Mouse (Mus musculus) stomach, embryonic 16.5 days (tissue): ENCODE results near the gene Ctdsp2. TPM values are rescaled to one million over a fixed set of nuclear protein-coding genes. Genes with fewer than 3 reads are reported as not detected.

ENCODE experiments used
- ATAC-seq: fragments of 200-750 bp; cut with Nextera tagmentation; 2 replicates; pipeline ENCODE4 v1.8.0; 2017; ENCODE audit warnings: moderate number of reproducible peaks, moderate TSS enrichment; ENCODE audit not compliant: insufficient read depth, low FRiP score
- H3K27ac ChIP-seq: fragments of 300-500 bp; sonication (generic); 2 replicates; pipeline ENCODE4 v1.5.1; 2014; ENCODE audit warnings: low read length
- H3K27me3 ChIP-seq: fragments of 300-500 bp; sonication (generic); 2 replicates; pipeline ENCODE4 v1.6.1; 2014; ENCODE audit warnings: low read length, control low read depth, mixed read lengths; ENCODE audit not compliant: control insufficient read depth, insufficient read depth
- H3K36me3 ChIP-seq: fragments of 300-500 bp; sonication (generic); 2 replicates; pipeline ENCODE4 v1.6.1; 2014; ENCODE audit warnings: low read length; ENCODE audit not compliant: control insufficient read depth, insufficient read depth
- H3K4me1 ChIP-seq: fragments of 300-500 bp; sonication (generic); 2 replicates; pipeline ENCODE4 v1.6.1; 2014; ENCODE audit warnings: low read length, control low read depth, mixed read lengths; ENCODE audit not compliant: control insufficient read depth, insufficient read depth
- H3K4me2 ChIP-seq: fragments of 300-500 bp; sonication (generic); 2 replicates; pipeline ENCODE4 v1.6.1; 2014; ENCODE audit warnings: low read depth, low read length, mixed read lengths
- H3K4me3 ChIP-seq: fragments of 300-500 bp; sonication (generic); replicated peaks from 2 replicates; pipeline ENCODE4 v1.5.1; 2014; ENCODE audit warnings: mild to moderate bottlenecking, low read length
- H3K9ac ChIP-seq: fragments of 300-500 bp; sonication (generic); 2 replicates; pipeline ENCODE4 v1.6.1; 2014; ENCODE audit warnings: low read length
- H3K9me3 ChIP-seq: fragments of 300-500 bp; sonication (generic); replicated peaks from 2 replicates; pipeline ENCODE4 v1.6.1; 2016; ENCODE audit warnings: low read length, control low read depth; ENCODE audit not compliant: control insufficient read depth
- WGBS: fragments of 180-500 bp; shearing (Covaris S2); extraction: QIAGEN DNeasy Blood & Tissue Kit; methylation state at CpG from one replicate; pipeline ENCODE4 v1.1.7; 2014; 5-methylcytosine and 5-hydroxymethylcytosine counted together
- polyA plus RNA-seq: library from polyadenylated mRNA; unstranded; fragments of >200 nt; fragmentation: Nextera tagmentation; extraction: Ambion mirVana; gene quantifications from 2 replicates; pipeline ENCODE4 v1.2.1, GENCODE M21; 2015

Ctdsp2 gene
- polyA plus RNA-seq, 1 experiment from 2014 or later: 53.4 TPM

- no peak overlapping the region for H3K4me2 ChIP-seq
- ATAC-seq: no peak
- peak overlapping the region; percentile 91 for H3K27ac ChIP-seq
- no peak overlapping the region for H3K4me3 ChIP-seq
- no peaks in the 10 kb centered on the region for H3K9me3 ChIP-seq
- H3K36me3 ChIP-seq: no peaks in the 10 kb centered on the region
- WGBS: 26% methylated on average over 7 of the region's 7 CpGs
- H3K27me3 ChIP-seq: no peaks in the 10 kb centered on the region
- peaks cover 48% of the 10 kb centered on the region for H3K4me1 ChIP-seq
- peak overlapping the region; percentile 55; the same call in 1 of the 2 replicates for H3K9ac ChIP-seq
Observed at GRCm38 (mm10) chr10:126972988-126973387, 5.5 kb upstream of the Ctdsp2 start.

- Histone ChIP-seq H3K9ac (peak overlapping the region; percentile 2; the same call in 1 of the 2 replicates), H3K4me1 (peaks cover 47% of the 10 kb centered on the region), H3K27ac (peak overlapping the region; percentile 60; the same call in 1 of the 2 replicates), H3K9me3 (no peaks in the 10 kb centered on the region), H3K4me2 (no peak overlapping the region), H3K36me3 (no peaks in the 10 kb centered on the region), H3K4me3 (no peak overlapping the region), H3K27me3 (no peaks in the 10 kb centered on the region)
- 73% methylated on average over 6 of the region's 6 CpGs for WGBS
- no peak for ATAC-seq
Observed at GRCm38 (mm10) chr10:126975706-126976105, 2.8 kb upstream of the Ctdsp2 start.

- H3K4me3 ChIP-seq: no peak overlapping the region
- no peak for ATAC-seq
- H3K36me3 ChIP-seq: no peaks in the 10 kb centered on the region
- H3K27ac ChIP-seq: no peak overlapping the region
- 53% methylated on average over 4 of the region's 4 CpGs for WGBS
- no peaks in the 10 kb centered on the region for H3K9me3 ChIP-seq
- no peak overlapping the region for H3K4me2 ChIP-seq
- peaks cover 47% of the 10 kb centered on the region for H3K4me1 ChIP-seq
- no peaks in the 10 kb centered on the region for H3K27me3 ChIP-seq
- no peak overlapping the region for H3K9ac ChIP-seq
Observed at GRCm38 (mm10) chr10:126977076-126977475, 1.4 kb upstream of the Ctdsp2 start.

GRCm38 (mm10) chr10:126979121-126979635 is 661 bp downstream of the Ctdsp2 start:
- Histone ChIP-seq H3K9me3 (no peaks in the 10 kb centered on the region), H3K4me2 (peak overlapping the region; percentile 96), H3K36me3 (no peaks in the 10 kb centered on the region), H3K27ac (peak overlapping the region; percentile 100), H3K9ac (peak overlapping the region; percentile 99), H3K27me3 (no peaks in the 10 kb centered on the region), H3K4me3 (peak overlapping the region; percentile 90), H3K4me1 (peaks cover 55% of the 10 kb centered on the region)
- ATAC-seq: peak; percentile 2; the same call in 1 of the 2 replicates
- under 1% methylated on average over 44 of the region's 62 CpGs for WGBS

- Histone ChIP-seq H3K4me2 (peak overlapping the region; percentile 96), H3K9ac (peak overlapping the region; percentile 99), H3K27me3 (no peaks in the 10 kb centered on the region), H3K4me1 (peaks cover 61% of the 10 kb centered on the region), H3K36me3 (no peaks in the 10 kb centered on the region), H3K4me3 (peak overlapping the region; percentile 90), H3K27ac (peak overlapping the region; percentile 100), H3K9me3 (no peaks in the 10 kb centered on the region)
- no peak for ATAC-seq
- 0% methylated on average over 46 of the region's 57 CpGs for WGBS
Observed at GRCm38 (mm10) chr10:126979636-126980151, 1.2 kb downstream of the Ctdsp2 start.

GRCm38 (mm10) chr10:126980221-126980932 is 1.9 kb downstream of the Ctdsp2 start:
- no peaks in the 10 kb centered on the region for H3K9me3 ChIP-seq
- peak overlapping the region; percentile 100 for H3K27ac ChIP-seq
- no peaks in the 10 kb centered on the region for H3K27me3 ChIP-seq
- peak overlapping the region; percentile 96 for H3K4me2 ChIP-seq
- H3K9ac ChIP-seq: peak overlapping the region; percentile 99
- no peaks in the 10 kb centered on the region for H3K36me3 ChIP-seq
- H3K4me3 ChIP-seq: peak overlapping the region; percentile 90
- 2% methylated on average over 16 of the region's 16 CpGs for WGBS
- ATAC-seq: no peak
- peaks cover 67% of the 10 kb centered on the region for H3K4me1 ChIP-seq

- H3K4me2 ChIP-seq: peak overlapping the region; percentile 96
- ATAC-seq: no peak
- WGBS: 11% methylated on average over 11 of the region's 11 CpGs
- no peaks in the 10 kb centered on the region for H3K27me3 ChIP-seq
- no peaks in the 10 kb centered on the region for H3K9me3 ChIP-seq
- peak overlapping the region; percentile 100 for H3K27ac ChIP-seq
- H3K9ac ChIP-seq: peak overlapping the region; percentile 99
- H3K4me1 ChIP-seq: peaks cover 69% of the 10 kb centered on the region
- H3K4me3 ChIP-seq: peak overlapping the region; percentile 90
- no peaks in the 10 kb centered on the region for H3K36me3 ChIP-seq
Observed at GRCm38 (mm10) chr10:126980933-126981530, 2.5 kb downstream of the Ctdsp2 start.

GRCm38 (mm10) chr10:126981746-126982145 is 3.2 kb downstream of the Ctdsp2 start:
- ATAC-seq: no peak
- WGBS: 55% methylated on average over 3 of the region's 3 CpGs

GRCm38 (mm10) chr10:126983193-126983725 is 4.7 kb downstream of the Ctdsp2 start:
- H3K4me2 ChIP-seq: peak overlapping the region; percentile 96
- H3K27me3 ChIP-seq: no peaks in the 10 kb centered on the region
- H3K36me3 ChIP-seq: no peaks in the 10 kb centered on the region
- H3K4me1 ChIP-seq: peaks cover 78% of the 10 kb centered on the region
- no peak for ATAC-seq
- H3K9me3 ChIP-seq: no peaks in the 10 kb centered on the region
- peak overlapping the region; percentile 58 for H3K27ac ChIP-seq
- peak overlapping the region; percentile 99 for H3K9ac ChIP-seq
- 38% methylated on average over 14 of the region's 14 CpGs for WGBS
- peak overlapping the region; percentile 90 for H3K4me3 ChIP-seq

More at GRCm38 (mm10) chr10:126981746-126982145, 3.2 kb downstream of the Ctdsp2 start:
- no peaks in the 10 kb centered on the region for H3K36me3 ChIP-seq
- peak overlapping the region; percentile 90 for H3K4me3 ChIP-seq
- peaks cover 74% of the 10 kb centered on the region for H3K4me1 ChIP-seq
- no peaks in the 10 kb centered on the region for H3K27me3 ChIP-seq
- peak overlapping the region; percentile 99 for H3K9ac ChIP-seq
- peak overlapping the region; percentile 96 for H3K4me2 ChIP-seq
- no peaks in the 10 kb centered on the region for H3K9me3 ChIP-seq
- peak overlapping the region; percentile 58; the same call in 1 of the 2 replicates for H3K27ac ChIP-seq
